Mouse (Mus musculus) cerebellum, adult 9-11 months (tissue): ENCODE measurements around the gene Timm10.

Experiments
- DNase-seq: peaks from one replicate; pipeline ENCODE4 v3.0.0; 2022

Timm10 gene

DNA sequence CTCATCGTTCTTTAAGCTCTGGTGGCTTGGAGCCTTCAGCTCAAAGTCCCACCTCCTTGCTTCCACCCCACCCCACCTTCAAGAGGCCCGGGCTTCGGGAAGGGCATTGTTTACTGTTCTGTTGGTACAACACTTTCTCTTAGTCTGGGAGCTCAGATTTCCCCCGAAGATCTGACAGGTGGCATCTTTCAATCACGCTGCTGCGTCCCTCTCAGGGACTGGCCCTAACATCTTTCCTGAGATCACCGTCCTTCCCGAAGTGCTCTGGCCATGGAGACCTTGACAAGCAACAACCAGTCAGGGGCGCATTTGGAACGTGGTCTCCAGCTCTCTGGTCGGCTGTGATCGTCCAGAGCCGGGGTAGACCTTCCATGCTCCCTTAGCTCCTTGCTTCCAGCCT, 4.2 kb upstream of the Timm10 start, which contains the start of gene Smtnl1:
TSS of gene Smtnl1 (minus strand) at position 101 of the 400 bp plus-strand sequence.
- no peak for DNase-seq

DNA sequence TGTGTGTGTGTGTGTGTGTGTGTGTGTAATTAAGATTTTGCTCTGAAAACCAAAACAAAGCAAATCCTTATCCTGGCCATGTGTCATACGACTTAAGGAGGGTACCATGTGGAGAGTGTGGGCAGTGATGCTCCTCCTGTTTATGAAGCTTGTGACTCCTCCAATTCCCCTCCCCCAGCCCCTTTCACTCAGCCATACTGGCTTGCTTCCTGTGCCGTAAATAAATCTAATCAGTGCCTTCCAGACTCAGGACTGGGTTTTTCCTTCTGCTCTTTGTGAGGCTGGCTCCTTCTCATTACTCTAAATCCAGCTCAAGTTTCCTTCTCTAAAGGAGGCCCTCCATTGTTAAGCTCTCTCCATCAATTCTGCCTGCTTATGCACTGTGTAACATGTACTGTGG, 3.6 kb upstream of the Timm10 start:
- DNase-seq, result no peak

DNA sequence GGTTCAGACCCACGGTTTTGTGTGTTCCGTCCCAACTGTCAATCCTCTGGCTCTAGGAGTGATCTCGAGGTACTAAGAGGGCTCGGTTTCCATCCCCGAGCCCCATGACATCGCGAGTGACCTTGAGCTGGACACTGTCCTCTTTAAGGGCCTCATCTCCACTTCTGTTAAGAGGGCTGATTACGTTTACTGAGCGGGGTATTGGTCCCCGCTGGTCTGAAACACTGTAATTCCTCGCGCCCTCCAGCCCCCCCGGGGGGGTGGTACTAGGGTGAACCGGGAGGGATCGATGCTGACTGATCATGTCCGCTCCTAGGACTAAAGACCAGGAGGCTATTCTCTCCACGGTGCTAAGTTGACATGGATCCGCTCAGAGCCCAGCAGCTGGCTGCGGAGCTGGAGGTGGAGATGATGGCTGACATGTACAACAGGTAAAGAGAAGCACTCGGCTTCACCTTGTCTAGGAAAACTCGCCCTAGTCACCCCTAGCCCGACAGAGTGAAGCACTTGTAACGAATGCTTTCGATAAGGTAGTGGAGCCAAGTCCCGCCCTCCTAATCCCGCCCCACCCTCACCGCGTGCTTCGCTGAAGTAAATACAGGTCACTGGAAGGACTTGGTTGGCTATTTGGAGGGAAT, 605 bp downstream of the Timm10 start:
- DNase-seq, result peak; percentile 39

DNA sequence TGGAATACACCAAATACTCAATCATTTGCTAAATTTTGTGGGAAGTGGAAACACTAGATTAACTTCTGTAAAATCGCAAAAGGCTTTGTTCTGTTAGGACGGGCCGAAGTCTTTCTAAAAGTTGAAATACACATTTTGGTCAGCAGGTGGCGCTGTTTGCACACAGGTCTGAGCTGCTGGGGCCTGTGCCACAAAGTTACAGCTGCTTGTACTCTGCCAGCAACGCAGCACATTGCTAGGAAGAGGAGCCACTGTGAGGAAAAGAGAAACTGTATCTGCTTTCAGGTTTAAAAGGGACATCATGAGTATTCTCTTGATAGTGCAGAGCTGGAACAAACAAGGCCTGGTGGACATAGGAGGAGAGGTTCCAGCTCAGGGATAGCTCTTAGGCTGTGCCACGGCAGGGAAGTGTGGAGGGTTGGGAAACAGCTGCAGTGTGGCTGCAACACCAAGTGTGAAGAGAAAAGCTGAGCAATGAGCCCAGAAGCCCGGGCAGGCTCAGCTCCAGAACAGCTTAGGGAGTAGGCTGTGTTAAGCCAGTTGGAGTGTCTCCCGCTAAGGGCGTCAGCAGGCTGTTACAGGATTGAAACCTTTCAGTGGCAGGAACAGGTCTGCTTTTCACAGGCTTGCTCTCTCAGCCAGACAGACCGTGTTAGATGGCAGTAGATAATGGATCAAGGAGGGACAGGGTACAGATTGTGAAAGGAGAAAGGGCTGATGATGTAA, 5.0 kb downstream of the Timm10 start:
- DNase-seq, result peak; percentile 67

DNA sequence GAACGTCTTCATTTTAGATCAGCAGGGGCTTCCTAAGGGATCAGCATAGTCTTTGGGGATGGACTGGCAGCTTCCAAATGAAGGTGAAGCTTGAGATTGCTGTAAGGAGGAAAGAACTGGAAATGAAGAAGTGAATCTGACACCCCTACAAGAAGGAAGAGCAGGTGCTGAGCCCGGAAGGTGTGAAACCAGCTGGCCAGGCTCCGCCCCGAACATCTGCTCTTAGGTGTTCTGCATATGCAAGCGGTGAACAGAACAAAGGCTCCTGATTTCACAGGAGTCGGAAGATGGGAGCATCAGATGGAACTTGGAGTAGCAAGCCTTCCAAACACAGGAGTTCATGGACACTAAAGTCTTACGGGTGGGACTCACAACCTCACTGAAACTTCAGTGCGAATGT, 10.3 kb downstream of the Timm10 start:
- no peak for DNase-seq

DNA sequence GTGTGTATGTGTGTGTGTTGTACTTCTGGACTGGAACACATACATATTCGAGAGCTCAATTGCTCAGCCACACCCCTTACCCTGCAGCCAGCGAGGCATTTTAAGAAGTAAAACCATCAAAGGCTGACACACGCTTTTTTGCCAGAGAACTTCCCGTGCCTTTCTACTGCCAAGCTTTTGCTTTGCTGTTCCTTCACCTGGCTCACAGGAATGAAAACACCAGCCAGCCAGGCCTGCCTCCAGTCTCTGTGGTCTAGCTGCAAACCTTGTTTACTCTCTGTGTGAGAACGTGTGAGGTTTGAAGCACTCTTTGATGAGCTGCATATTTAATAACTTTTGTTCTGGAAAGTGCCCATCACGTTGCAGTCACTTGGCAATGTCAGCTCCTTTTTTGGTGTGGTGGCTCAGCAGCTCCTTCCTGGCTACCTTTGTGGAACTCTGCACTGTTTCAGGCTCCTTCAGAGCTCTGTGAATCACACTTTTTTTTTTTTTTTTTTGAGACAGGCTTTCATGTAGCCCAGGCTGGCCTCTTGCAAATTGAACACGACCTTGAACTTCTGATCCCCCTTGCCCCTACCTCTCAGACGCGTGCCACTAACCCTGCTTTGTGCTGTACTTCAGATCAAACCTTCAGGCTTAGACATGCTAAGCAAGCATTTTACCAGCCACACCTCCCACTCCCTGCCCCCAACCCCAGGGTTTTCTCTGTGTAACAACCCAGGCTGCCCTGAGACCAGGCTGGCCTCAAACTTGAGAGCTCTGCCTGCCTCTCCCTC, 11.2 kb downstream of the Timm10 start:
- no peak for DNase-seq

DNA sequence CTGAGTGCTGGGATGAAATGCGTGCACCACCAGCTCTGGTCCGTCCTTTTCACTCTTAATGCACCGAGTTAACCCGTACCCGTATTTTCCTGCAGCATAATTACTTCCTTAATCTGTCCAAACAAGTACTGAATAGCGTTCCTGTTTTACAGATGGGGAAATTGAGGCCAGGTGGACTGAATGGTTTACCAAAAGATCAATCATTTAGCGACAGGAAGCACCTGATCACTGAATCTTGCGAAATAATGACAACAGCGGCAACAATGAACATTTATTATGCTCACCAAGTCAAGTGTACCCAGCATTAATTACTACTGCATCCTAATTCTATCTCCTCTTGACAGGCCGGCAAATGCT, 11.8 kb downstream of the Timm10 start, which contains the start of gene Slc43a1:
TSS of gene Slc43a1 (plus strand) at position 258 of the 357 bp plus-strand sequence.
- DNase-seq, result no peak

DNA sequence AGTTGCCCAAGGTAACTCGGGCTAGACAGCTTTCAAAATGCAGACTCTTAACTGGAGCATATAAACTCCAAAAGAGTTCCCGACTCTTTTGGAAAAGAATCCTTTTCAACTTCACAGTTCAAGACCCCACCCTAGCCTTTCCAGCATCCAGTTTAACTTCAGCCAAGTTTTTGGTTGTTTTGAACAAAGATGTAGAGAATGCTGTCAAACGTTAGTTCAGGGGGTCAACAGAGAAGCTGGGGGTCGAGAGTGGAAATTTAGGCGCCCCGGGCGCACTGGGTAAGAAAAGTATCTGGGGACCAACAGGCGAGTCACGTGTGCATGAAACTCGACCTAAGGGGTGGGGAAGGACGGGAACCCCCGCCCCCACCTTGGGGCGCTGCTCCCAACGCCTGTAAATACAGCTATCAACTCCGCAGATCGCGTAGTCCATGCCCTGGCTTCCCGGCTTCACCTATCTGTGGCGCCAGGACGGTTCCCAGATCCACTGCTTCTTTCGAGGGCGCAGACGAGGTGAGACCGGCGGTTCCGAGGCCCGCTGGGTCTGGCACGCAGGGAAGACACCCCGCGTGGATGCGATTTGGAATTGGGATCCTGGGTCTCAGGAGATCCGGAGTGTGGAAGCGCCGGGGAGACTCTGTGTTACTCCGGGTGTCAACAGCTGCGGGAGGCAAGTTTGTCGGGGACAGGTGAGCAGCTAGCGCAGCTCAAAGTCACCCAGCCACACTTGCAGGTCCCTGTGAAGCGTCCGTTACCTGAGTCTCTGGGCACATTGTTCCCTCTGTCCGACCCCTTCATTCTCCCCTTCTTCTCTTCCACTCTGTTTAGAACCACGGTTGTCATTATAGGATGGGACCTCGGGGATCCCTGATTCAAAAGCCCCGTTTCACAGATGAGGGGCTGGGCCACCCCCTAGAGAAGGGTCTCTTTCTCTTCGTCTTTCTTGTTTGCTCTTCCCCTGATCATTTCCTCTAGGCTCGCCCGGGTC, 12.5 kb downstream of the Timm10 start:
- DNase-seq, result no peak

DNA sequence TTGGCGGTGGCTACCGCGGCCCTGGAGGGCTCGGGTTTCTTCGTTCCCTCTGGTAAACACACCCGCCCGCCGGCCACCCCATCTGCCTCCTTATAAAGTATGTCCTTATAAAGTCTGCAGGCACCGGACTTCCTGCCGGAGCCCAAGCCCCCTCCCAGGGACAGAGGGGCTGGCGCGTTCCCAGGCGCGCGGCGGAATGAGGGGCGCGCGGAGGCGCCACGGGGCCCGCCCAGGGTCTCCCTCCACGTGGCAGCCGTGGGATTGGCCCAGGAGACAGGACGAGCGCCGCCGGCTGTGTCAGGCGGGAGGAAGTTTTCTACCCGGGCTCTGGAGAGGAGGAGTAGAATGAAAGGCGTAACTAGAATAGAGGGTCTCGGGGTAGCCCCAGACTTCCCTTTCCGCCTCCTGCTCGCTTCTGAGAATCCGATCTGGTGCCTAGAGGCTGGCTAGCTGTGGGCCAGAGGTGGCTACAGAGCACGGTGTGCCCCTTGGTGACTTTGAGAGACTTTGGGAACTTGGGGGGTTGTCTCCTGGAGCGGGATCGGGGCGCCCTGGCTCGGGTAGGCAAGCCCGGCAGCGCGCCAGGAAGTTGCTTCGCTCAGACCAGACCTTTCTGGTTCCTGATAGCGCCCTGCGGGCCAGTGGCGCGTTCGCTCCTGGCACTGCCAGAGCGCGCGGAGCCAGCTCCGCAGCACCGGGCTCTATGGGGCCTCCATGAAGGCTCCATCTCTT, 13.4 kb downstream of the Timm10 start:
- DNase-seq, result no peak

DNA sequence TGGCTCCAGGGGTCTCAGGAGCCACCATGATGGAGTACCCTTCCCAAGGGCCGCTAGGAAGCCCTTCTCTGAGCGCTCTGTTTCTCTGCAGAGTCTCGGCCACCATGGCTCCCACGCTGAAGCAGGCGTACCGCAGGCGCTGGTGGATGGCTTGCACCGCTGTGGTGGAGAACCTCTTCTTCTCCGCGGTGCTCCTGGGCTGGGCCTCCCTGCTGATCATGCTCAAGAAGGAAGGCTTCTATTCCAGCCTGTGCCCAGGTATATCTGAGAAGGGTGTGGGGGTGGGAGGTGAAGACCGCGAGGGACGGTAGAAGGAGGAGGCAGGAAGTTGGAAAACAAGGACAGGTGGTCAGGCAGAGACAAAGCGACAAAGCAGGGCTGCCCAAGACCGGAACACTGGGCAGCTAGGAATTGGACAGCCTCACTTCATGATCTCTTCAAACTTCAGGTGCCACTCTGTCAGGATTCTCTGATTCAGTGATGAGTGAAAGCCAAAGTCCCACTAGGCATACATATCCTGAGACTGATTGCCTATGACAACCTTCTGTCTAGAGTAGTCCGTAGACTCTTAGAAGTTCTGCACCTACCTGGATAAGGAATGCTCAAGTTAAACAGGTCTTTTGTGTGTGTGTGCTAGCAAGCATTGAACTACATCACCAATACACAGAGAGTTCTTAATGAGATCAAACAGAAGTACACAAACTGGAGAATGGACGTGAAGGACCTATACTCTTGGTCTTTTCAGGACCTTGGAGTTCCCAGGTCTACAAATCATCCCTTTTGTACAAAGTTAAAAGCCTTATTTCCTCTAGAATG, 14.2 kb downstream of the Timm10 start:
- DNase-seq, result no peak

DNA sequence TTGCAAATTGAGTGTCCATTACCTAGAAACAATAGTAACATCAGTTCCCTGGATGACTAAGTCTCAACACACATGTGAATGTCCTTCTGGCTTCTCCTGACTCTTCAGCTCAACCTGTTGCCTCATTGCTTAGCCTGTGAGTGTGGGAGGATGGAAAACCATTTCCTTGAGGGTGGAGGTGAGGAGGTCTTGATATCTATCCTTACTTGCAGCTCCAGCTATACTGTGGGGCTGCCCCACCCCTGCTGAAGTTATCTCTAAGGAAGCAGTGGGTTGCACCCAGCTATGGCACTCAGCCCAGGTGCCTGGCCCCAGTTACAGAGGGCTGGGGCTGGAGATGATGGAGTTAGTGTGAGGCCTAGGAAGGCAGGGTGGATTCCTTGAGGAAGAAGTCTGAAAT, 15.1 kb downstream of the Timm10 start:
- no peak for DNase-seq

DNA sequence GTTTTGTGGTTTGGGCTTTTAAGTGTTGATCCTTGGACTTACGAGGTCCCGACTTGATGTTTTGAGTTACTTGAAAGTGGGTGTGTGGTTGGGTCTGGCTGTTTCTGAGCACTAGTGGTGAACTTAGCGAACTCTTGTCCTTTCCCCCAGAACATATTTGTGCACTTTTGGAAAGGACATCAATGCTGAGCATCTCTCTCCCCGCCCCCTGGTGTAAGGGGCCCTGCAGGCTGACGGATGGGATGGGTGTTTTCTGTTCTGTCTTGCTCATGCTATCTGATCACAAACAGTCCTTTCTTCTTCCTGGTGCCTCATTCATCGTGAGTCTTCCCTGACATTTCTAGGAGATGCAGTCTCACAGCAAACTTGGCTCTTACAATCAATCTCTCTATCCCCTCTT, 16.9 kb downstream of the Timm10 start:
- DNase-seq, result no peak

DNA sequence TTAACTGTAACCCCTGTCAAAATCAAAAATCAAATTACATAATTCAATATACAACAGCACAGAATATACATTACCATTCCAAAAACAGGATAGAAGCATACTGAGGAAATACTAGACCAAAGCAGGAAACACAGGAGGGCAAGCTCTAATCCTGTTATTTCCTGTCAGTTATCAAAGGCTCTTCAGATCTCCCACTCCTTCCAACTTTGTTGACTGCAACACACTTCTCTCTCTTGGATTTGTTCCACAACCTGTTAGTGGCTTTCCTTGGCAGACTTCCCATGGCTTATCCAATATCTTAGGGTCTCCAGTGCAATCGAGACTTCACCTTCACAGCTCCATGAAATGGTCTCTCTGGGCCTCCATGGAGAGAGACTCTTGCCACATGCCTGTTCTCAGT, 18.4 kb downstream of the Timm10 start:
- no peak for DNase-seq

DNA sequence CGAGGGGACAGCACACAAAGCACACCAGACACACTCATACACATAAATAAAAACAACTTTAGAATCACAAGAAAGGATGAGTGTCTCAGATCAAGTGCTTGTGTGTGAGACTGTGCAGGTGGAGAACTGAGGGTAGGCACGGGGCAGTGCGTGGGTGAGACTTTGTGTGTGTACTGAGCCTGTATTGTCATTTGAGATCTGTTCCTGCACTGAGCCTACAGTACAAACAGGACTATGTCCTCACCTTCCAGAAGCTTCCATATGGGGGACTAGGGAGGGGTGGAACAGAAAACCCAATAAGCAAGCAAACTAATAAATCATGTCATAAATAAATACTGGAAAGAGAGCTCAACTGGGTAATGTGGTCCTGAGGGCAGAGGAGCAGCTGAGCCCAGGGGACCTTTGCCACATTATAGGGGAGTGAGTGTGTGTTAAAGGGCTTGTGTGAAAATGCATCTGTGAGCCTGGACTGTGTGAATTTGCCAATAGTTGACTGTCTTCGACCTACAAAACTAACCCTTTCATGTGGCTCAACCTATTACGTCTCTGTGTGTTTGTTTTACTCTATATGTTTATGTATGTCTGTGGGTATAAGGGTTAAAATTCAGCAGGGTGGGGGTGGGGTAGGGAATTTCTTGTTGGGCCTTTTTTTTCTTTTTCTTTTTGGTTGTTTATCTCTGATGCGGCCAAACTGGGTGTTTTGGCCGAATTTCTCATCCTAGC, 23.8 kb downstream of the Timm10 start:
- DNase-seq, result no peak

DNA sequence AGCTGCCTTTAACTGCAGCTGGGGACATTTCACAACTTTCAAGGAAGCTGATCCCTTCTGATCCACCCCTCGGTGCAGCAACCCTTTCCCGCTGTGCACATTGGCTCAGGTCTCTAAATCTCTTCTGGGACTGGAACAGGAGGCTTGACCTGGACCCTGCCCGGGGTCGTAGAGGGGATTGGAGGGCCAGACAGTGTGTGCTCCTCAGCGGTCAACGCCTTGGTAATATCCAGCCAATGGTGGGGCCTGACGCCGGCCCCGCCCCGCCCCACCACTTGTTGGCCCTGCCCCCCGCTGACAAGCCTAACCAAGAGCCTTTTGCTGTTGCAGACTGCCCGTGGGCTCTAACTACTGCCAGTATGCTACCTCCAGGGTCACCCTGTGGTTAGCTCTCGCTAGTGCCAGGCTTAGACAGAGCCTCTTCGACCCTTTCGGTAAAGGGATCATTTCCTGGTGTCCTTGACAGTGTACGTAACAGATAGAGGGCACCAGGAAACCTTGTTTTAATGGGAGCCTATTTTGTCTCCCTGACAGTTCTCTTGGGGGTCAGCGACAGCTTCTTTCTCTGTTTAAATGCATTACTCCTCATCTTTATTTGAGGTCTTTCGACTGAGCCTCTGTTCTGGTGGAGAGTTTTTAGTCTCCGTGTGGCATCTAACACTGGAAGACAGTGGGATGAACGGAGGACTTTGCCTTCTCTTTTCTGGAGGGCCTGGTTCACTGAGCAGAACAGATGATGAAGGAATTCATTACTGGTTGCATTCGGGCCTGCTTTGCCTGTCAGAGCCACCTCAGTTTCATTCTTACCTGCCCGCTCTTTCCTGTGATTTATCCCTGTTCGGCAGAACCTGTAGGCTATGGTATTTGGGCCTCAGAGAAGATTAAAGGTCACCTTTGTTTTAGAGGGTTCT, 24.6 kb downstream of the Timm10 start:
- DNase-seq, result no peak

DNA sequence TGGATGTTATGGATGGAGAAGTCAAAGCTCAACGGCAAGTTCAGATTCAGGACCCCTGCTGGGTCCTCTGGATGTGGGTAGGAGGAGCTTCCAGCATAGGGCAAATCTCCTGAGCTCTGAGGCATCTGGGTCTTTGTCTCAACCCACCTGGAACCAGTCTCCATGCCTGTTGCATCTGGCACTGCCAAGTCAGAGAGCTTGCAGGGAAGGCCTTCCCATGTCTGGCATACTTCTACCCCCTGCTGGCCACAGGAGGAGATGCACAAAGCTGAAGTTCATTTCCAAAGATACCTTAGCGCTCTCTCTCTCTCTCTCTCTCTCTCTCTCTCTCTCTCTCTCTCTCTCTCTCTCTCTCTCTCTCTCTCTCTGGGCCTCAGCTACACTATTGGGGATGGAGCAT, 28.9 kb downstream of the Timm10 start:
- DNase-seq, result peak; percentile 13

DNA sequence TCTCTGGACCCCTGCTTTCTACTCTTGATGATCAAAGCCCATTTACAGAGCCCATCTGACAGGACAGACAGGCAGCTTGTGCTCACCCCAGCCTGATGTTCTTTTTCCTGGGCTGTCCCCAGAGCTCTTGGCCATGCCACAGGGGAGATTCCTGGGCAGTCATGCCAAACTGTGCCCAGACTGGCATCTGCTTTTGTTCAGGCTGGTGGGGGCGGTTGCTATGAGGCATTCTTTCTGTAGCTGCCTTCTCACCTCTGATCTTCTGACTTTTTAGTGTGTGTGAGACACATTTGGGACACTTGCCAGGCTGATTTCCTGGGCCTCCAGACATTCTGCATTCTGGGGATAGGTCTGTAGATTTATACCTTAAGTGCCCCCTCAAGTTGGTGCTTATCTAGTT, 31.8 kb downstream of the Timm10 start:
- no peak for DNase-seq

DNA sequence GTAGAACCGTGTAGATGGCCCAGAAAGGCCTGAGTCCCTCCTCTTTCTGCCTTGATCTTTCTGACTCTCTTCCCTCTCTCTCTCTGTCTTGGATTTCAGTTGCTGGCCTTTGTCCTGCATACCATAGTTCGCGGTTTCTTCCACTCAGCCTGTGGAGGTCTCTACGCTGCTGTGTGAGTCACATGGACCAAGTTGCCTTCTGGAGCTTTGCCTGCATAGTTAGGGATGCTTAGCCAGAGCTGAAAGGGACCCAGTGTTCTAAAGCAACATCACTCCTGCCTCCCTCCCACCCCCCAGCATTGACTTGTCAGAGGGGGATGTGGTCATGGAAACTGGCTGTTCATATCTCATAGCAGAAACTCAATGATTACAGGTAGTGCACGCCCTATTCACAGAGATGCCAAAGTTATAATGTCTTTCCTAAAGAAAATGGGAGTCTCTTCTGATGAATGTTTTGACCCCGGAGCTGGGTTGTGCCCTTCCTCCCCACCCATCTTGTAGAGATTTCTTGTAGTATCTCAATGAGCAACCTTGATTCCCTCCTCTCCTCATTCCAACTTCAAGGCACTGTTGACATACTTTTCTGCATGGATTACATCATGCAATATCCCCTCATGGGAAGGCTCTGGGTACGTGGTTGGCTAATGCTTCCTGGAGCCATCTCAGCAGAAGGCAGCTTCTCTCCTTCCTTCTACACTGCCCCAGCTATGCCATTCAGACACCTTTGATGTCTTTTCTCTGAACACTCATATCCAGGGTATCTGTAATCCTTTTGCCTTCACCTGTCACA, 33.4 kb downstream of the Timm10 start:
- DNase-seq, result no peak
